Mouse (Mus musculus) olfactory bulb, adult 2 months (tissue): ENCODE measurements around the gene Itga3. TPM values are rescaled to one million over a fixed set of nuclear protein-coding genes. Genes with fewer than 3 reads are reported as not detected.

Source experiments
- H3K27ac ChIP-seq: fragments of 200-500 bp; 2 replicates; pipeline ENCODE4 v1.5.1; 2012; ENCODE audit warnings: low read depth, low read length; ENCODE audit not compliant: insufficient read depth
- H3K4me1 ChIP-seq: fragments of 200-500 bp; 2 replicates; pipeline ENCODE4 v1.6.1; 2012; ENCODE audit warnings: low read length; ENCODE audit not compliant: control insufficient read depth, insufficient read depth
- H3K4me3 ChIP-seq: fragments of 200-500 bp; 2 replicates; pipeline ENCODE4 v1.5.1; 2012; ENCODE audit warnings: mild to moderate bottlenecking, low read depth, low read length, moderate library complexity; ENCODE audit not compliant: insufficient read depth
- CTCF ChIP-seq: fragments of 200-500 bp; IDR thresholded peaks from 2 replicates; pipeline ENCODE4 v1.5.1; 2012; ENCODE audit warnings: low read depth, mild to moderate bottlenecking, low read length, moderate library complexity; ENCODE audit not compliant: insufficient read depth
- POLR2A ChIP-seq: fragments of 200-500 bp; IDR thresholded peaks from 2 replicates; pipeline ENCODE4 v1.6.1; 2012; ENCODE audit warnings: mild to moderate bottlenecking, low read depth, low read length, moderate library complexity; ENCODE audit not compliant: insufficient read depth
- WGBS: fragments of 180-500 bp; shearing (Covaris S2); methylation state at CpG from one replicate; pipeline ENCODE4 v1.1.7; 2018; 5-methylcytosine and 5-hydroxymethylcytosine counted together
- polyA plus RNA-seq: library from polyadenylated mRNA; stranded (reverse); fragments of >200 nt; gene quantifications from 2 replicates; pipeline ENCODE4 v1.2.4, GENCODE M21; 2012; ENCODE audit warnings: low replicate concordance; ENCODE audit not compliant: missing spikeins, insufficient read depth, insufficient read length

Itga3 gene
- not detected in 2 replicates for polyA plus RNA-seq

DNA sequence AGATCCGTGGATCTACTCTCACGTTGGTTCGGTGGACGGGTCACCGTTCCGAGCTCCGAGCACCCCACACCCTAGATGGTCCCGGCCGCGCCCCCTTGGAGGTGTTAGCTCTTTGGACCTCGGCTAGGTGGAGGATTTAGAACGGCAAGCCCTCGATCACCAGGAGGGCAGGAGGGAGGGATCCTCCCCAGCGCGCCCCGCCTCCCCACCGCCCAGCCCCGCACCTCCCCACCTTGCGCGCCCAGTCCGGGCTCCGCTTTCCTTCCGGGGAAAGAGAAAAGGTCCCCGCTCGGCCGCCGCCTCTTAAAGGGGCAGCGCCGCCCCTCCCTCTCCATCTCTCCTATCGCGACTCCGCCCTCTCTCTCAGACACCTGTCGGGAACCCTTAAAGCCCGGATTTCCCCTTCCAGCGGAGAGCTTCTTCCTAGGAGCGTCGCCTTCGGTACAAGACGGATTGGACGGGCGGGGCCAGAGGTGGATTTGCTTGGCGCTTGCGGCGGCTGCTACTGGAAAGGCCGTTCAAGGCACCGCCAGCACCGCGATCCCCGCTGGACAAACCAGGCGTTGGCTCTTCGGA lies at the start of gene Itga3:
TSS of gene Itga3 (minus strand) at position 266 of the 576 bp plus-strand sequence.
- no peak within 1 kb of the TSS for H3K27ac ChIP-seq
- under 1% methylated on average over 50 of the region's 51 CpGs for WGBS
- TF ChIP-seq CTCF (no peak), POLR2A (no peak)
- peak within 1 kb of the TSS; percentile 55 for H3K4me3 ChIP-seq
- peaks cover 24% of the 10 kb centered on the region for H3K4me1 ChIP-seq

DNA sequence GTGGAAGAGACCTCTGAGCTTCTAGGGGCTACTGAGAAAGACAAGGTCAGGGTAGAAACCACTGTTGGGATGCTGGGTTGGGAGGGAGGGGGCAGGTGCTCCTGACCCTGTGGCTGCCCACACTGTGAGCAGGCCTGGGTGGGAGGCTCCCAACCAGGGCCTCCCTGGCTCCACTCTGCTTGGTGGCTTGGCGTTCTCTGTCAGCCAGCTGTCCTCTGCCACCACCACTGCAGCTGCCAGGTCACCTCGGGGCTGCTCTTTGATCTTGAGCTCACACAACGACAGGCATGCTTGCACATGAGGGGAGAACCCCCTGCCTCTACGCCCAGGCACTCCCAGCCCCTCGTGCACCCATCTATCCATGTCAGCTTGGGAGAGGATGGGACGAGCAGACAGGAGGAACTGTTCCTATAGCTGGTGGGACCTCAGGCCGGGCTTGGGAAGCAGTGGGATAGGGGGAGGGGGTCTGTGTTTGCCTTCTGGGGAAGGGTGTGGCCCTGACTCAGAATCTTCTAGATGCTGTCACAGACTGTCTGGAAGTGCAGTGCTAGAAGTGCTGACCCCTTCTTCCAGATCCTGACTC lies 48.9 kb upstream of the Itga3 start:
- TF ChIP-seq POLR2A = no peak
- TF ChIP-seq CTCF = no peak
- H3K27ac ChIP-seq = no peak overlapping the region
- H3K4me3 ChIP-seq = no peak overlapping the region
- H3K4me1 ChIP-seq = peaks cover 18% of the 10 kb centered on the region
- 68% methylated on average over 7 of the region's 7 CpGs for WGBS

DNA sequence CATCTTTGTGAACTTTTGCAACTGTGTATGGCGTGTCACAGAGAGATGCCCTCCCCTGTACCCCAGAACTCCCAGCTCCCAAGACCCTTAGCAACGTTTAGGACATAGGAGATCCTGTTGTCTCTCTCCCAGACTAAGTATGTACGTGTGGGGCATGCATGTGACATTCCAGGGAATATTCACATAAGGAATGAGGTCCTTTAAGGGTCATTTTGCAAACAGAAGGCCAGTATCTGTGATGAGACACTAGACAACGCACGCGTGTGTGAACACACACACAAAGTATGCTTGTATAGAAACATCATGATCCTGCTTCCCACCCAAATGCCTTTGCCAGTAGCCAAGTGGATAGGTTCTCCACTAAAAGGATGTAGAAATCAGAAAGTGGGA lies 45.5 kb upstream of the Itga3 start:
- H3K27ac ChIP-seq = no peak overlapping the region
- no peak overlapping the region for H3K4me3 ChIP-seq
- peaks cover 25% of the 10 kb centered on the region for H3K4me1 ChIP-seq
- TF ChIP-seq CTCF (no peak), POLR2A (no peak)
- 63% methylated on average over 6 of the region's 6 CpGs for WGBS

DNA sequence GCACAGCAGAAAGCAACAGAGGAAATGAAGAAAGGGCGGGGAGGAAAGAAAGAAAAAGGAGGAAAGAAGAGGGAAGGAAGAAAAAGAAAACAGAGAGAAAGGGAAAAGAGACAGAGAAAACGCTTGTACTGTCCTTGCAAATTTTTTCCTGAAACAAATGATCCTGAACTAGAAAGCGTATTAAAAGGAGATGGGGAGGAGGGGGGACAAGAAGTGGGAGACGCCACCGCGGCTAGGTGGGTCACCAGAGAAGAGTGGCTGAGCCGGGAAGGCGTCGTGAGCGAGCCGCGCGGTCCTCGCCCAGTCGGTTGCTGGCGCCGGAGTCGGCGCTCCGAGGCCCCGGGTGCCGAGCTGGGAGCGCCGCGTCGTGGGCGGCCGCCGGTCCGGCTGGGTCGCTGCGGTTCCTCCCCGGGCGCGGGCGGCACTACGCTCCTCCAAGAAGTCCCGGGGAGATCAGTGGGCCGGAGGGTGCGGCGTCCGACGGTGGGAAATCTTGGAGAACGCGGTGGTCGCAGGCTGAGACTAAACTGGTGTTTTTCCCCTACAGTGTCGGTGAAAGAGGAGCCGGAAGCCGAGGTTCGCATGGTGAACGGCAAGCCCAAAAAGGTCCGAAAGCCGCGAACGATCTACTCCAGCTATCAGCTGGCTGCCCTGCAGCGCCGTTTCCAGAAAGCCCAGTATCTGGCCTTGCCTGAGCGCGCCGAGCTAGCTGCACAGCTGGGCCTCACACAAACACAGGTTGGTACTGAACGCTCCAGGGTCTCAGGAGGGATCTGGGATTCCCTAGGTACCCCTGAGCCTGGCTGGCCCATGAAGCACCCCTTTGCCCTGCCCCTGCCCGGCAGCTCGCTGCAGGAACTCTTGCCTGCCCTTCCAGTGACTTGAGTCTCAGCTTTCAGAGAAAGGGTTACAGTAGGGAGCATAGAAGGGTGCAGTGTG lies 44.8 kb upstream of the Itga3 start:
- H3K4me3 ChIP-seq = 0 out of 2 replicates have a peak overlapping the region, but pooled peaks have one; percentile 14
- H3K27ac ChIP-seq = no peak overlapping the region
- peaks cover 21% of the 10 kb centered on the region for H3K4me1 ChIP-seq
- WGBS = 6% methylated on average over 63 of the region's 63 CpGs
- TF ChIP-seq CTCF (no peak), POLR2A (no peak)

DNA sequence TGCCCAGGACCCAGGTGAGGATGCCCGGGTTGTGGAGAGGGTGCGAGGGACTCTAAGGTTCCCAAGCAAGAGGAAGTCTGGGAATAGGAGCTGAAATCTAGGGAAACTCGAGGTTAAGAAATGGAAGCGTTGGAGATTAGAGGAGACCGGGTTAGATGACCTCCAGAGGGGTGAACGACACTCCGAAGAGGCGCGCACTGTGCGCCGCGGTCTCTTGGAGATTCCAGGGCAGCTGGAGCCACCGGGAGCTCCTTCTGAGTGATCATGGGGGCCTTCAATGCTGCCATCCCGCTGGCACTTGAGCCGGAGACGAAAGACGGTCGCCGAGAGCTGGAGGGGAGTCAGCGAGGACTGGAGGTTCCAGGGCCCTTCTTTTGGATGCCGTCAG lies 44.0 kb upstream of the Itga3 start:
- H3K27ac ChIP-seq = no peak overlapping the region
- peaks cover 19% of the 10 kb centered on the region for H3K4me1 ChIP-seq
- TF ChIP-seq CTCF (no peak), POLR2A (no peak)
- no peak overlapping the region for H3K4me3 ChIP-seq
- 3% methylated on average over 21 of the region's 21 CpGs for WGBS

DNA sequence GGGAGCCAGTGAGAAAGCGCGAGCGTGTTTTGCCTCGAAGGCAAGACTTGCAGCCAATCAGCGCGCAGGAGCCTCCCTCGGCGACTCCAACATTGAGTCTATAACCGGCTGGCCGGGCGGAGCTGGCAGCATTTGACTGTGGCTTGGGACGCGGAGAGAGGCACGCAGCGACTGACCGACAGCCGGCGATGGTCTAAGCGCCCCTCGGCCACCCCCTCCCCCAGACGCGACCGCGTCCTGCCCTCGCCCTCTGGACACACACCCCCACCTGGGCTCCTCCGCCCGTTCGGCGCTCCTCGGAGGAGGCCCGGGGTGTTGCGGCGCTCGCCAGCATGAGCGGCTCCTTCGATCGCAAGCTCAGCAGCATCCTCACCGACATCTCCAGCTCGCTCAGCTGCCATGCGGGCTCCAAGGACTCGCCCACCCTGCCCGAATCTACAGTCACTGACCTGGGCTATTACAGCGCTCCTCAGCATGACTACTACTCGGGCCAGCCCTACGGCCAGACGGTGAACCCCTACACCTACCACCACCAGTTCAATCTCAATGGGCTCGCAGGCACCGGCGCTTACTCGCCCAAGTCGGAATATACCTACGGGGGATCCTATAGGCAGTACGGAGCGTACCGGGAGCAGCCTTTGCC lies 43.5 kb upstream of the Itga3 start, which contains the start of gene Dlx3:
TSS of gene Dlx3 (plus strand) at position 130 of the 643 bp plus-strand sequence.
- H3K4me1 ChIP-seq = peaks cover 19% of the 10 kb centered on the region
- TF ChIP-seq CTCF (no peak), POLR2A (no peak)
- WGBS = 2% methylated on average over 55 of the region's 55 CpGs
- H3K27ac ChIP-seq = no peak within 1 kb of the TSS
- peak within 1 kb of the TSS; percentile 7; the same call in 1 of the 2 replicates for H3K4me3 ChIP-seq

DNA sequence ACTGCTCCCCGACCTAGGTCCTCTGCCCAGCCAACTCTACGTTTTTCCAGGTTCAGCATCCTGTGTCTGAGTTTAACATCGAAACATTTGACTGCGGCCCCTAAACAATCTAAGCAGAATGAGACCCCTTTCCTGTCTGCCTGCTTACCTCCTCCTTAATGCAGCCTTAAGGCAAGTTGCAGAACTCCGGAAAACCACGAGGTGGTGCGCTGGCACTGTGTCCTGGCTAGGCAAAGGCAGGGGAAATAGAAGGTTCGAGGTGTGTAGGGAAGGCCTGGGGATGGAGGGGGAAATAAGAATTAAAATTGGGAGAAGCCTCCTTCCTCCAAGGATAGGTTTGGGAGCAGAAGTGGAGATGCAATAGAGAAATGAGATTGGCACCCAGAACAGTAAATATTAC lies 41.9 kb upstream of the Itga3 start:
- no peak overlapping the region for H3K27ac ChIP-seq
- no peak overlapping the region for H3K4me3 ChIP-seq
- H3K4me1 ChIP-seq = peaks cover 19% of the 10 kb centered on the region
- TF ChIP-seq CTCF (peak; percentile 75), POLR2A (no peak)
- WGBS = 8% methylated on average over 8 of the region's 8 CpGs

DNA sequence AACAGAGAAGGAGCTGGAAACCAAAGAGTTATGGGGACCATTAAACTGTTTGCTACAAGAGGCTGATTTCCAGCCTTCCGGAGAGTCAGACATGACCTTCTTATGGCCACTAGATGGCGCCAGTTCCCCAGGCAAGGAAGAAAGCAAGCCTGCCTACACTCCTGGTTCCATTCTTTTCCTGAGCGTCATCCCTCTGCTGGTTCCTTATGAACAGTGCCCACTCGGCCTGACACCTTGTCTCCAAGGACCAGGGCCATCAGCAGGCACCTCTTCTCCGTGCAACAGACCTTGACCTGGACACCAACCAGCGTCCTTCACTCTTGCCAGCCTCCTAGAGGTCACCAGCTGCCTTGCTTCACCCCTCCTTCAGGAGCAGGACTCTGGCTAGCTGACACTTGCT lies 40.4 kb upstream of the Itga3 start:
- no peak overlapping the region for H3K4me3 ChIP-seq
- 2% methylated on average over 6 of the region's 6 CpGs for WGBS
- TF ChIP-seq POLR2A (no peak), CTCF (peak; percentile 52; the same call in 1 of the 2 replicates)
- H3K4me1 ChIP-seq = peaks cover 19% of the 10 kb centered on the region
- no peak overlapping the region for H3K27ac ChIP-seq
